Mouse (Mus musculus) kidney, embryonic 14.5 days (tissue): ENCODE data around the gene Syce3. TPM values are rescaled to one million over a fixed set of nuclear protein-coding genes. Genes with fewer than 3 reads are reported as not detected.
"Not testable (repeated sequence)": the region's sequence is repeated elsewhere in the genome, so short reads cannot be mapped to it uniquely, and the experiment has no call there.

Experiments used
- ATAC-seq: fragments of 200-750 bp; cut with Nextera tagmentation; 2 replicates; pipeline ENCODE4 v1.8.0; 2017; ENCODE audit warnings: moderate number of reproducible peaks, mild to moderate bottlenecking, moderate TSS enrichment, moderate library complexity; ENCODE audit not compliant: low FRiP score, low TSS enrichment
- H3K27ac ChIP-seq: fragments of 300-500 bp; sonication (generic); 2 replicates; pipeline ENCODE4 v1.5.1; 2014; ENCODE audit warnings: low read depth, mild to moderate bottlenecking, low read length, moderate library complexity, mixed read lengths
- H3K27me3 ChIP-seq: fragments of 300-500 bp; sonication (generic); 2 replicates; pipeline ENCODE4 v1.6.1; 2014; ENCODE audit warnings: mild to moderate bottlenecking, low read length; ENCODE audit not compliant: control insufficient read depth, insufficient read depth
- H3K36me3 ChIP-seq: fragments of 300-500 bp; sonication (generic); 2 replicates; pipeline ENCODE4 v1.6.1; 2014; ENCODE audit warnings: low read length, mixed read lengths; ENCODE audit not compliant: control insufficient read depth, insufficient read depth
- H3K4me1 ChIP-seq: fragments of 300-500 bp; sonication (generic); 2 replicates; pipeline ENCODE4 v1.6.1; 2014; ENCODE audit warnings: low read length, mixed read lengths; ENCODE audit not compliant: control insufficient read depth, insufficient read depth
- H3K4me2 ChIP-seq: fragments of 300-500 bp; sonication (generic); replicated peaks from 2 replicates; pipeline ENCODE4 v1.6.1; 2014; ENCODE audit warnings: low read depth, mild to moderate bottlenecking, low read length
- H3K4me3 ChIP-seq: fragments of 300-500 bp; sonication (generic); 2 replicates; pipeline ENCODE4 v1.5.1; 2014; ENCODE audit warnings: mild to moderate bottlenecking, low read length
- H3K9ac ChIP-seq: fragments of 300-500 bp; sonication (generic); 2 replicates; pipeline ENCODE4 v1.6.1; 2014; ENCODE audit warnings: low read depth, mild to moderate bottlenecking, low read length, moderate library complexity
- H3K9me3 ChIP-seq: fragments of 300-500 bp; sonication (generic); 2 replicates; pipeline ENCODE4 v1.6.1; 2016; ENCODE audit warnings: low read length; ENCODE audit not compliant: control insufficient read depth
- WGBS: fragments of 180-500 bp; shearing (Covaris S2); extraction: QIAGEN DNeasy Blood & Tissue Kit; methylation state at CpG from one replicate; pipeline ENCODE4 v1.1.7; 2014; 5-methylcytosine and 5-hydroxymethylcytosine counted together
- polyA plus RNA-seq: library from polyadenylated mRNA; unstranded; fragments of >200 nt; fragmentation: Nextera tagmentation; extraction: Ambion mirVana; gene quantifications from 2 replicates; pipeline ENCODE4 v1.2.1, GENCODE M21; 2014

The Syce3 gene
- polyA plus RNA-seq, 1 experiment from 2014 or later = not detected

GRCm38 (mm10) chr15:89435878-89436277 lies 25.6 kb upstream of the Syce3 start:
- Histone ChIP-seq H3K9me3 (no peaks in the 10 kb centered on the region), H3K4me2 (no peak overlapping the region), H3K4me1 (no peaks in the 10 kb centered on the region), H3K27ac (no peak overlapping the region), H3K27me3 (no peaks in the 10 kb centered on the region), H3K4me3 (no peak overlapping the region), H3K36me3 (no peaks in the 10 kb centered on the region), H3K9ac (no peak overlapping the region)
- 84% methylated on average over 5 of the region's 5 CpGs for WGBS
- no peak for ATAC-seq

GRCm38 (mm10) chr15:89434136-89434535 lies 23.8 kb upstream of the Syce3 start:
- Histone ChIP-seq H3K9me3 (no peaks in the 10 kb centered on the region), H3K4me3 (no peak overlapping the region), H3K9ac (no peak overlapping the region), H3K36me3 (no peaks in the 10 kb centered on the region), H3K27ac (no peak overlapping the region), H3K4me2 (no peak overlapping the region), H3K27me3 (no peaks in the 10 kb centered on the region), H3K4me1 (no peaks in the 10 kb centered on the region)
- 73% methylated on average over 3 of the region's 3 CpGs for WGBS
- ATAC-seq = no peak

GRCm38 (mm10) chr15:89432946-89433345 lies 22.6 kb upstream of the Syce3 start:
- peaks cover 1% of the 10 kb centered on the region; the same call in 1 of the 2 replicates for H3K36me3 ChIP-seq
- H3K27ac ChIP-seq = no peak overlapping the region
- H3K9ac ChIP-seq = no peak overlapping the region
- H3K4me3 ChIP-seq = no peak overlapping the region
- WGBS = 80% methylated on average over 4 of the region's 4 CpGs
- H3K4me1 ChIP-seq = peaks cover 4% of the 10 kb centered on the region; the same call in 1 of the 2 replicates
- no peaks in the 10 kb centered on the region for H3K27me3 ChIP-seq
- no peak overlapping the region for H3K4me2 ChIP-seq
- H3K9me3 ChIP-seq = no peaks in the 10 kb centered on the region
- ATAC-seq = no peak

- Histone ChIP-seq H3K4me2 (no peak overlapping the region), H3K4me1 (peaks cover 4% of the 10 kb centered on the region; the same call in 1 of the 2 replicates), H3K9me3 (no peaks in the 10 kb centered on the region), H3K27ac (no peak overlapping the region), H3K27me3 (no peaks in the 10 kb centered on the region), H3K4me3 (no peak overlapping the region), H3K36me3 (peaks cover 11% of the 10 kb centered on the region), H3K9ac (no peak overlapping the region)
- no peak for ATAC-seq
- 95% methylated on average over 6 of the region's 6 CpGs for WGBS
Observed at GRCm38 (mm10) chr15:89431806-89432205, 21.5 kb upstream of the Syce3 start.

GRCm38 (mm10) chr15:89431271-89431670 lies 21.0 kb upstream of the Syce3 start:
- Histone ChIP-seq H3K9ac (no peak overlapping the region), H3K4me2 (no peak overlapping the region), H3K4me1 (peaks cover 4% of the 10 kb centered on the region; the same call in 1 of the 2 replicates), H3K36me3 (peaks cover 16% of the 10 kb centered on the region), H3K27ac (no peak overlapping the region), H3K27me3 (no peaks in the 10 kb centered on the region), H3K4me3 (no peak overlapping the region), H3K9me3 (no peaks in the 10 kb centered on the region)
- 84% methylated on average over 3 of the region's 3 CpGs for WGBS
- no peak for ATAC-seq

- peaks cover 21% of the 10 kb centered on the region for H3K36me3 ChIP-seq
- H3K9ac ChIP-seq, H3K9me3 ChIP-seq, H3K4me1 ChIP-seq, ATAC-seq, H3K27ac ChIP-seq, H3K4me2 ChIP-seq, H3K27me3 ChIP-seq, H3K4me3 ChIP-seq: not testable (repeated sequence)
- WGBS = 84% methylated on average over 9 of the region's 9 CpGs
Observed at GRCm38 (mm10) chr15:89430771-89431170, 20.5 kb upstream of the Syce3 start.

GRCm38 (mm10) chr15:89430341-89430740 lies 20.0 kb upstream of the Syce3 start:
- ATAC-seq = no peak; the same call in 1 of the 2 replicates
- H3K27ac ChIP-seq = peak overlapping the region; percentile 94
- H3K9me3 ChIP-seq = no peaks in the 10 kb centered on the region
- peaks cover 4% of the 10 kb centered on the region; the same call in 1 of the 2 replicates for H3K4me1 ChIP-seq
- peak overlapping the region; percentile 72 for H3K4me3 ChIP-seq
- H3K36me3 ChIP-seq = peaks cover 21% of the 10 kb centered on the region
- no peaks in the 10 kb centered on the region for H3K27me3 ChIP-seq
- WGBS = 53% methylated on average over 6 of the region's 6 CpGs
- H3K9ac ChIP-seq = peak overlapping the region; percentile 68
- H3K4me2 ChIP-seq = peak overlapping the region; percentile 89

- peak within 1 kb of the TSS; percentile 72 for H3K4me3 ChIP-seq
- H3K9ac ChIP-seq = peak within 1 kb of the TSS; percentile 68
- H3K9me3 ChIP-seq = no peaks in the 10 kb centered on the region
- WGBS = under 1% methylated on average over 70 of the region's 70 CpGs
- ATAC-seq = peak; percentile 93
- H3K36me3 ChIP-seq = peaks cover 21% of the 10 kb centered on the region
- H3K4me1 ChIP-seq = peaks cover 4% of the 10 kb centered on the region; the same call in 1 of the 2 replicates
- H3K4me2 ChIP-seq = peak within 1 kb of the TSS; percentile 89
- peak within 1 kb of the TSS; percentile 94 for H3K27ac ChIP-seq
- no peaks in the 10 kb centered on the region for H3K27me3 ChIP-seq
Observed at GRCm38 (mm10) chr15:89429352-89430221, 19.3 kb upstream of the Syce3 start, which contains the start of the genes C730034F03Rik, Gm44502 and Chkb. C730034F03Rik (plus strand) TSS chr15:89429589. Gm44502 (minus strand) TSS chr15:89429696. Chkb (minus strand) TSS chr15:89429908.

GRCm38 (mm10) chr15:89428821-89429351 lies 18.6 kb upstream of the Syce3 start:
- Histone ChIP-seq H3K4me3 (peak overlapping the region; percentile 72), H3K4me2 (peak overlapping the region; percentile 89), H3K27ac (no peak overlapping the region), H3K9ac (peak overlapping the region; percentile 68), H3K36me3 (peaks cover 21% of the 10 kb centered on the region), H3K27me3 (no peaks in the 10 kb centered on the region), H3K9me3 (no peaks in the 10 kb centered on the region), H3K4me1 (peaks cover 4% of the 10 kb centered on the region; the same call in 1 of the 2 replicates)
- ATAC-seq = peak; percentile 70
- WGBS = 5% methylated on average over 18 of the region's 22 CpGs
